Mouse (Mus musculus) heart, postnatal 10 days (tissue): ENCODE results near the gene Scrn3. TPM values are rescaled to one million over a fixed set of nuclear protein-coding genes. Genes with fewer than 3 reads are reported as not detected.
A peak's percentile ranks its signal among the peaks of the same experiment; 100 is the strongest.

ENCODE experiments used
- DNase-seq, 2 experiments: peaks; one replicate each; pipeline ENCODE4 v3.0.0; 2021
- intact Hi-C: fragments of 180-260 bp; cut with DNase I; formaldehyde crosslinking; loops from one replicate; pipeline ENCODE4 v1.15.1; 2025
- total RNA-seq, 2 experiments: library from RNA; stranded (reverse); gene quantifications; 2 replicates each; pipeline ENCODE4 v1.2.3; 2021

Scrn3 gene
- total RNA-seq, 2 experiments from 2014 or later = 14.0 to 17.4 TPM

- intact Hi-C loops = no loop called here
- no peak for DNase-seq
Observed at GRCm38 (mm10) chr2:73371530-73372335, 59.3 kb downstream of the Scrn3 start.

GRCm38 (mm10) chr2:73378326-73378725, 65.9 kb downstream of the Scrn3 start:
- intact Hi-C loops = no loop called here
- DNase-seq = no peak

- intact Hi-C loops = no loop called here
- DNase-seq = no peak
Observed at GRCm38 (mm10) chr2:73379656-73380055, 67.3 kb downstream of the Scrn3 start.

- intact Hi-C loops = no loop called here
- no peak for DNase-seq
Observed at GRCm38 (mm10) chr2:73380298-73380975, 68.0 kb downstream of the Scrn3 start.

GRCm38 (mm10) chr2:73385172-73385571, 72.8 kb downstream of the Scrn3 start:
- DNase-seq = no peak
- intact Hi-C loops = loop anchor here (5.0 kb wide), 2 partner anchors 73 to 142 kb away; partner anchors contain the start of genes Cir1, Scrn3 and Wipf1

GRCm38 (mm10) chr2:73385641-73386355, 73.4 kb downstream of the Scrn3 start:
- no peak for DNase-seq
- intact Hi-C loops = loop anchor here (5.0 kb wide), 2 partner anchors 73 to 142 kb away; partner anchors contain the start of genes Cir1, Scrn3 and Wipf1

GRCm38 (mm10) chr2:73386356-73387046, 74.1 kb downstream of the Scrn3 start, which contains the start of gene Gpr155:
Gene Gpr155, minus strand, starts transcription at chr2:73386572.
- intact Hi-C loops = loop anchor here (5.0 kb wide), 2 partner anchors 74 to 141 kb away; partner anchors contain the start of genes Cir1, Scrn3 and Wipf1
- peak; percentile 100 for DNase-seq

Other genes with a start within 250 kb of the Scrn3 start
- 10 to 100 TPM; 53.9 to 59.5 TPM for gene Ola1, start 93.7 kb upstream of the Scrn3 start, total RNA-seq
- not detected for gene Sp9, start 40.7 kb upstream of the Scrn3 start, total RNA-seq
- 10 to 100 TPM; 13.7 to 14.0 TPM for gene Cir1, start 100 bp downstream of the Scrn3 start, total RNA-seq
- gene Gpr155, start 74.0 kb downstream of the Scrn3 start, total RNA-seq = 10 to 100 TPM in 1 of 2 experiments, 1 to 10 TPM in 1; 8.4 to 10.1 TPM
- gene Wipf1, start 217.1 kb downstream of the Scrn3 start, total RNA-seq = 10 to 100 TPM; 22.0 to 23.1 TPM